Mouse (Mus musculus): ENCODE measurements around the gene Gpsm2.

DNA sequence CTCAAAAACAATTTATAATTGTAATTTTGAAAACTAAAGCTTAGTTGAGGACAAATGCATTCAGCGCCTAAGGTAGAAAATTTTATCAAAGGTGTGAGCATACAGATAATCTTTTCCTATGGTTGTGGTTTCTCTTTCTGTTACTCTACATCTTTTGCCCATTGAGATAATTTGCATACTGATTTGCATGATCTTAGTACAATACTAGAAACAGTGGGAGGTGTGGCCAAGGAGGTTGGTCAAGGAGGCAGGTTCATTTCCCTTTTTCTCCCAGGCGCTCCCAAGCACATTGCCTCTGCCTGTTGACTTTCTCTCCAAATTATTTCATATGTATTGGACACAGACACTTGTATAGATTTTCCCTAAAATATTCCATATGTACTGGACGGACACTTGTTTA is 15.7 kb upstream of the Gpsm2 start:
- no peak for TF ChIP-seq CTCF (conservative IDR thresholded peaks at IDR 0.05 in 1 of 2, IDR thresholded peaks at IDR 0.05 in 1 of 2; ENCODE audit: low read depth in 2 of 2, low read length in 2 of 2)
- no peak for TF ChIP-seq USF2 (conservative IDR thresholded peaks at IDR 0.05; ENCODE audit: low read depth, low read length)
- TF ChIP-seq MYC (IDR thresholded peaks at IDR 0.05; ENCODE audit: low read depth, low read length), result peak; percentile 53; the same call in 1 of the 2 replicates
- TF ChIP-seq MXI1 (IDR thresholded peaks at IDR 0.05; ENCODE audit: low read depth, low read length), result no peak
- no peak for TF ChIP-seq TBP (conservative IDR thresholded peaks at IDR 0.05; ENCODE audit: low read depth, low read length)
- no peak for TF ChIP-seq POLR2A (IDR thresholded peaks at IDR 0.05; ENCODE audit: low read depth, low read length)
- no peak for TF ChIP-seq SIN3A (IDR thresholded peaks at IDR 0.05; ENCODE audit: low read length)
